Mouse (Mus musculus) hindbrain, postnatal 0 days (tissue): ENCODE measurements at regions not wholly inside any gene's neighbourhood (a gene's known extent, or its start where the extent isn't known, plus 50 kb on each side); places are given as distances from the start of the nearest gene placed in this dataset.
A peak's percentile ranks its signal among the peaks of the same experiment; 100 is the strongest.

Experiments
- ATAC-seq: fragments of 200-750 bp; cut with Nextera tagmentation; 2 replicates; pipeline ENCODE4 v1.8.0; 2017; ENCODE audit warnings: mild to moderate bottlenecking, moderate TSS enrichment, moderate library complexity
- DNase-seq: peaks from one replicate; pipeline ENCODE4 v3.0.0-alpha.2; 2015; ENCODE audit warnings: low spot score
- H3K27ac ChIP-seq: fragments of 300-500 bp; sonication (generic); 2 replicates; pipeline ENCODE4 v1.5.1; 2014; ENCODE audit warnings: mild to moderate bottlenecking
- H3K27me3 ChIP-seq: fragments of 300-500 bp; sonication (generic); 2 replicates; pipeline ENCODE4 v1.6.1; 2014; ENCODE audit warnings: low read length, mixed read lengths; ENCODE audit not compliant: insufficient read depth
- H3K36me3 ChIP-seq: fragments of 300-500 bp; sonication (generic); 2 replicates; pipeline ENCODE4 v1.6.1; 2014; ENCODE audit warnings: low read length, mixed read lengths; ENCODE audit not compliant: insufficient read depth
- H3K4me1 ChIP-seq: fragments of 300-500 bp; sonication (generic); 2 replicates; pipeline ENCODE4 v1.6.1; 2014; ENCODE audit warnings: antibody characterized with exemption, low read length, mixed read lengths; ENCODE audit not compliant: insufficient read depth
- H3K4me2 ChIP-seq: fragments of 300-500 bp; sonication (generic); 2 replicates; pipeline ENCODE4 v1.6.1; 2014; ENCODE audit warnings: low read depth, mild to moderate bottlenecking, low read length, moderate library complexity, mixed read lengths
- H3K4me3 ChIP-seq: fragments of 300-500 bp; sonication (generic); 2 replicates; pipeline ENCODE4 v1.5.1; 2014; ENCODE audit warnings: low read length
- H3K9ac ChIP-seq: fragments of 300-500 bp; sonication (generic); replicated peaks from 2 replicates; pipeline ENCODE4 v1.6.1; 2014; ENCODE audit warnings: mild to moderate bottlenecking, low read length, moderate library complexity, mixed read lengths
- H3K9me3 ChIP-seq: fragments of 300-500 bp; sonication (generic); 2 replicates; pipeline ENCODE4 v1.6.1; 2016; ENCODE audit warnings: low read length, mixed read lengths
- CTCF ChIP-seq: IDR thresholded peaks from 2 replicates; pipeline ENCODE4 v1.5.1; 2016; ENCODE audit warnings: antibody characterized with exemption, control low read depth, low read depth
- WGBS: fragments of 180-500 bp; shearing (Covaris S2); extraction: QIAGEN DNeasy Blood & Tissue Kit; methylation state at CpG from one replicate; pipeline ENCODE4 v1.1.7; 2014; 5-methylcytosine and 5-hydroxymethylcytosine counted together

- no peak for ATAC-seq
- TF ChIP-seq CTCF, result no peak
Observed at GRCm38 (mm10) chr12:49975553-49975952, 590.6 kb downstream of the Gm43517 start.

GRCm38 (mm10) chr12:49992501-49993079 is 607.6 kb downstream of the Gm43517 start:
- TF ChIP-seq CTCF, result no peak
- H3K4me1 ChIP-seq, result no peaks in the 10 kb centered on the region
- no peak overlapping the region for H3K9ac ChIP-seq
- no peaks in the 10 kb centered on the region for H3K9me3 ChIP-seq
- H3K4me2 ChIP-seq, result no peak overlapping the region
- 57% methylated on average over 7 of the region's 7 CpGs for WGBS
- ATAC-seq (no peak), DNase-seq (peak; percentile 8)
- no peaks in the 10 kb centered on the region for H3K27me3 ChIP-seq
- no peak overlapping the region for H3K27ac ChIP-seq
- no peaks in the 10 kb centered on the region for H3K36me3 ChIP-seq
- H3K4me3 ChIP-seq, result no peak overlapping the region

More at GRCm38 (mm10) chr12:49975553-49975952, 590.6 kb downstream of the Gm43517 start:
- H3K27me3 ChIP-seq, result no peaks in the 10 kb centered on the region
- DNase-seq, result no peak
- no peaks in the 10 kb centered on the region for H3K36me3 ChIP-seq
- H3K4me1 ChIP-seq, result no peaks in the 10 kb centered on the region
- no peak overlapping the region for H3K4me3 ChIP-seq
- 40% methylated on average over 1 of the region's 1 CpGs for WGBS
- no peaks in the 10 kb centered on the region for H3K9me3 ChIP-seq
- H3K27ac ChIP-seq, result no peak overlapping the region
- no peak overlapping the region for H3K9ac ChIP-seq
- H3K4me2 ChIP-seq, result no peak overlapping the region

GRCm38 (mm10) chr12:50038808-50039374 is 610.0 kb downstream of the Prkd1 start:
- H3K27ac ChIP-seq, result no peak overlapping the region
- H3K4me2 ChIP-seq, result no peak overlapping the region
- DNase-seq (no peak), ATAC-seq (no peak)
- H3K4me1 ChIP-seq, result no peaks in the 10 kb centered on the region
- H3K27me3 ChIP-seq, result no peaks in the 10 kb centered on the region
- H3K4me3 ChIP-seq, result no peak overlapping the region
- no peak overlapping the region for H3K9ac ChIP-seq
- 86% methylated on average over 3 of the region's 3 CpGs for WGBS
- no peak for TF ChIP-seq CTCF
- no peaks in the 10 kb centered on the region for H3K9me3 ChIP-seq
- no peaks in the 10 kb centered on the region for H3K36me3 ChIP-seq

- no peaks in the 10 kb centered on the region for H3K9me3 ChIP-seq
- H3K4me3 ChIP-seq, result no peak overlapping the region
- no peak for DNase-seq
- 78% methylated on average over 2 of the region's 2 CpGs for WGBS
- no peak for TF ChIP-seq CTCF
- H3K4me2 ChIP-seq, result no peak overlapping the region
- no peaks in the 10 kb centered on the region for H3K4me1 ChIP-seq
- no peak overlapping the region for H3K9ac ChIP-seq
- no peaks in the 10 kb centered on the region for H3K36me3 ChIP-seq
- no peaks in the 10 kb centered on the region for H3K27me3 ChIP-seq
- no peak for ATAC-seq
- H3K27ac ChIP-seq, result no peak overlapping the region
Observed at GRCm38 (mm10) chr12:50061286-50061685, 587.6 kb downstream of the Prkd1 start.

GRCm38 (mm10) chr12:50066394-50066793 is 582.5 kb downstream of the Prkd1 start:
- Histone ChIP-seq H3K27ac (no peak overlapping the region), H3K4me1 (no peaks in the 10 kb centered on the region), H3K27me3 (no peaks in the 10 kb centered on the region), H3K36me3 (no peaks in the 10 kb centered on the region), H3K4me3 (no peak overlapping the region), H3K9ac (no peak overlapping the region), H3K9me3 (no peaks in the 10 kb centered on the region), H3K4me2 (no peak overlapping the region)
- DNase-seq, result no peak
- no peak for ATAC-seq
- WGBS, result 89% methylated on average over 4 of the region's 4 CpGs
- no peak for TF ChIP-seq CTCF

GRCm38 (mm10) chr12:50071797-50072196 is 577.1 kb downstream of the Prkd1 start:
- DNase-seq, result no peak

GRCm38 (mm10) chr12:50072359-50072758 is 576.5 kb downstream of the Prkd1 start:
- no peak overlapping the region for H3K4me3 ChIP-seq
- H3K9ac ChIP-seq, result no peak overlapping the region
- H3K27ac ChIP-seq, result no peak overlapping the region
- 23% methylated on average over 1 of the region's 1 CpGs for WGBS
- ATAC-seq (no peak), DNase-seq (no peak)
- no peak for TF ChIP-seq CTCF
- H3K4me2 ChIP-seq, result no peak overlapping the region
- H3K27me3 ChIP-seq, result no peaks in the 10 kb centered on the region
- H3K36me3 ChIP-seq, result no peaks in the 10 kb centered on the region
- H3K9me3 ChIP-seq, result no peaks in the 10 kb centered on the region
- no peaks in the 10 kb centered on the region for H3K4me1 ChIP-seq

More at GRCm38 (mm10) chr12:50071797-50072196, 577.1 kb downstream of the Prkd1 start:
- Histone ChIP-seq H3K9me3 (no peaks in the 10 kb centered on the region), H3K4me1 (no peaks in the 10 kb centered on the region), H3K27me3 (no peaks in the 10 kb centered on the region), H3K36me3 (no peaks in the 10 kb centered on the region), H3K4me2 (no peak overlapping the region), H3K27ac (no peak overlapping the region), H3K9ac (no peak overlapping the region), H3K4me3 (no peak overlapping the region)
- ATAC-seq, result no peak
- WGBS, result 40% methylated on average over 3 of the region's 3 CpGs
- no peak for TF ChIP-seq CTCF
